Mouse (Mus musculus) E14TG2a.4 (cell line): ENCODE data around the gene Cort.

Experiments
- CTCF ChIP-seq: conservative IDR thresholded peaks from 2 replicates; pipeline ENCODE4 v1.5.1; 2014; ENCODE audit warnings: low read length
- NANOG ChIP-seq: IDR thresholded peaks from 2 replicates; pipeline ENCODE4 v1.6.1; 2014; ENCODE audit warnings: borderline replicate concordance, low read length, mixed read lengths

DNA sequence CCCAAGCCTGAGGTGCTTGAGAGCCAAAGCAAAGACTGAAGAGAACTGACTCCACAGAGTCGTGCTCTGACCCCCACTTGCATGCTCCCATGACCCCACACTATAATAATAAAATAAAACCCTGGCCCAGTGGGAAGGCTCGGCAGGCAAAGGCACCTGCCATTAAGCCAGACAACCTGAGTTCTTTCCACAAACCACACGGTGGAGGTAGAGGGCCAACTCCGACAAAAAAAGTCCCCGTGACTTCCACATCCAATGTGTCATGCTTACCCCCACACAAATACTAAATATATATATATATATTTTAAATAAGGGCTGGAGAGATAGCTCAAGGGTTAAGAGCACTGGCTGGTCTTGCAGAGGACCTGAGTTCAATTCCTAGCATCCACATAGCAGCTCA, 37.6 kb upstream of the Cort start:
- no peak; the same call in 1 of the 2 replicates for TF ChIP-seq CTCF
- no peak for TF ChIP-seq NANOG
